Mouse (Mus musculus) A20 (cell line): ENCODE measurements around the gene Pex26.
A peak's percentile ranks its signal among the peaks of the same experiment; 100 is the strongest.

Experiments used
- DNase-seq: peaks from one replicate; pipeline ENCODE4 v3.0.0-alpha.2; 2011; ENCODE audit warnings: low read depth, low spot score

The Pex26 gene

GRCm38 (mm10) chr6:121209584-121209983 lies 26.1 kb downstream of the Pex26 start:
- DNase-seq, result no peak

- no peak for DNase-seq
Measured at GRCm38 (mm10) chr6:121210149-121210925, 26.9 kb downstream of the Pex26 start, which contains the start of gene Tuba8. Gene Tuba8, plus strand, starts transcription at chr6:121210696.

- DNase-seq, result no peak
Measured at GRCm38 (mm10) chr6:121210926-121211289, 27.4 kb downstream of the Pex26 start.

- no peak for DNase-seq
Measured at GRCm38 (mm10) chr6:121211743-121212142, 28.3 kb downstream of the Pex26 start.

GRCm38 (mm10) chr6:121212988-121213387 lies 29.5 kb downstream of the Pex26 start:
- DNase-seq, result no peak

GRCm38 (mm10) chr6:121214221-121214620 lies 30.8 kb downstream of the Pex26 start:
- no peak for DNase-seq

GRCm38 (mm10) chr6:121214667-121215330 lies 31.3 kb downstream of the Pex26 start:
- DNase-seq, result no peak

GRCm38 (mm10) chr6:121215336-121215735 lies 31.9 kb downstream of the Pex26 start:
- no peak for DNase-seq

- no peak for DNase-seq
Measured at GRCm38 (mm10) chr6:121215896-121216295, 32.4 kb downstream of the Pex26 start.

- DNase-seq, result no peak
Measured at GRCm38 (mm10) chr6:121216589-121217255, 33.3 kb downstream of the Pex26 start.

- DNase-seq, result no peak
Measured at GRCm38 (mm10) chr6:121218002-121218401, 34.5 kb downstream of the Pex26 start.

- no peak for DNase-seq
Measured at GRCm38 (mm10) chr6:121219406-121219805, 35.9 kb downstream of the Pex26 start.

GRCm38 (mm10) chr6:121220181-121220580 lies 36.7 kb downstream of the Pex26 start:
- no peak for DNase-seq

GRCm38 (mm10) chr6:121221876-121222597 lies 38.6 kb downstream of the Pex26 start:
- DNase-seq, result no peak

- DNase-seq, result no peak
Measured at GRCm38 (mm10) chr6:121223001-121223400, 39.5 kb downstream of the Pex26 start.

- DNase-seq, result no peak
Measured at GRCm38 (mm10) chr6:121224067-121224466, 40.6 kb downstream of the Pex26 start.

- no peak for DNase-seq
Measured at GRCm38 (mm10) chr6:121224993-121225392, 41.5 kb downstream of the Pex26 start.

GRCm38 (mm10) chr6:121226043-121226442 lies 42.6 kb downstream of the Pex26 start:
- DNase-seq, result no peak

GRCm38 (mm10) chr6:121226744-121227143 lies 43.3 kb downstream of the Pex26 start:
- DNase-seq, result peak; percentile 22

GRCm38 (mm10) chr6:121228421-121228820 lies 45.0 kb downstream of the Pex26 start:
- DNase-seq, result no peak

- no peak for DNase-seq
Measured at GRCm38 (mm10) chr6:121232652-121233051, 49.2 kb downstream of the Pex26 start.

- DNase-seq, result no peak
Measured at GRCm38 (mm10) chr6:121236386-121236785, 52.9 kb downstream of the Pex26 start.
